8 mouse cellular contexts compared by ENCODE assay signal in the genomic region with DNA sequence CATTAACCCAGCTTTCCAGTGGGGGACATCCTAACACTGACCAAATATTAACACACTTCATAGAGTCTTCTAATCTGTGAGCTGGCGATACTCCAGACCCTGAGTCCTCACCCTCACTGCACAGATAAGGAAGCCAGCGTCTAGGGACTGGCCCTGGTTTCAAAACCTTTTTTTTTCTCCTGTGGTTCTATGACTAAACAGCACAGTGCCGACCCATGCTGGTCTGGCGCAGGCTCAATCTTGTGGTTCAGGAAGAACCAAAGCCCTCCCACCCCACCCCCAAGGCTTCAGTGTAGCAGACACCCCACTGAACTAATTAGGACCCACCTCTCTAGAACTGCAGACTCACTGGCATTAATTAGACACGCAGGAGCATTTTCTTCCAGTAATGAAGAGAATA.
A peak's percentile ranks its signal among the peaks of the same experiment; 100 is the strongest.
DNase-seq lines count a peak whose midpoint lies in the region; ATAC-seq and TF ChIP-seq lines count a peak whose summit lies in the region.

No protein-coding gene starts in this region.

- no peaks in the 10 kb centered on the region for H3K27me3 ChIP-seq in hindbrain, postnatal 0 days (ENCODE audit: insufficient read depth, low read length)
- no peaks in the 10 kb centered on the region for H3K27me3 ChIP-seq in hindbrain, embryonic 12.5 days

- no peak overlapping the region for H3K9ac ChIP-seq in hindbrain, postnatal 0 days (replicated peaks; ENCODE audit: low read length)
- H3K9ac ChIP-seq in hindbrain, embryonic 12.5 days, result no peak overlapping the region

- intact Hi-C loops in gastrocnemius, postnatal 36 days (cut with DNase I), result no loop called here
- intact Hi-C loops in left cerebral cortex, postnatal 10 days (cut with DNase I), result no loop called here

- peaks cover 6% of the 10 kb centered on the region for H3K4me1 ChIP-seq in hindbrain, postnatal 0 days (ENCODE audit: insufficient read depth, low read length)
- H3K4me1 ChIP-seq in hindbrain, embryonic 12.5 days, result peaks cover 19% of the 10 kb centered on the region

- no peak for TF ChIP-seq CTCF in hindbrain, postnatal 0 days (IDR thresholded peaks at IDR 0.05; ENCODE audit: low read depth)

- WGBS in hindbrain, postnatal 0 days, result 41% methylated on average over 5 of the region's 5 CpGs
- 69% methylated on average over 5 of the region's 5 CpGs for WGBS in hindbrain, embryonic 12.5 days

- H3K4me3 ChIP-seq in hindbrain, postnatal 0 days (ENCODE audit: low read length), result no peak overlapping the region
- H3K4me3 ChIP-seq in hindbrain, embryonic 12.5 days, result no peak overlapping the region

- DNase-seq in hindbrain, postnatal 0 days (ENCODE audit: low spot score), result no peak
- DNase-seq in CD4-positive helper T cell, adult 2 months (ENCODE audit: low read depth, low spot score), result peak; percentile 29
- DNase-seq in fibroblast of lung, adult 2 months (ENCODE audit: low read depth), result peak; percentile 54
- peak; percentile 18 for DNase-seq in lung, postnatal 25 days (ENCODE audit: low spot score)
- no peak for DNase-seq in gastrocnemius, postnatal 36 days
- no peak for DNase-seq in urinary bladder, postnatal 10 days (ENCODE audit: low spot score)
- no peak for DNase-seq in left cerebral cortex, postnatal 10 days (ENCODE audit: extremely low spot score in 1 of 2, low spot score in 2 of 2)

- no peak overlapping the region for H3K4me2 ChIP-seq in hindbrain, postnatal 0 days (ENCODE audit: low read depth, low read length)
- H3K4me2 ChIP-seq in hindbrain, embryonic 12.5 days (replicated peaks), result no peak overlapping the region

- H3K9me3 ChIP-seq in hindbrain, postnatal 0 days (ENCODE audit: low read length), result no peaks in the 10 kb centered on the region
- H3K9me3 ChIP-seq in hindbrain, embryonic 12.5 days (replicated peaks), result no peaks in the 10 kb centered on the region

- H3K27ac ChIP-seq in hindbrain, postnatal 0 days, result no peak overlapping the region
- no peak overlapping the region for H3K27ac ChIP-seq in hindbrain, embryonic 12.5 days

- ATAC-seq in hindbrain, postnatal 0 days, result 0 out of 2 replicates have a peak, but pooled peaks have one; percentile 22
- no peak; the same call in 1 of the 2 replicates for ATAC-seq in hindbrain, embryonic 12.5 days (ENCODE audit: low FRiP score)

- H3K36me3 ChIP-seq in hindbrain, postnatal 0 days (ENCODE audit: insufficient read depth, low read length), result no peaks in the 10 kb centered on the region
- H3K36me3 ChIP-seq in hindbrain, embryonic 12.5 days, result no peaks in the 10 kb centered on the region

Comparison
In these comparisons a context has a peak if more than half of its experiments do, and no peak if none do; other contexts are left out.
1. DNase-seq: peak in CD4-positive helper T cell, adult 2 months (single experiment), fibroblast of lung, adult 2 months (single experiment) and lung, postnatal 25 days (single experiment); none in hindbrain, postnatal 0 days (single experiment), gastrocnemius, postnatal 36 days (0 of 2), urinary bladder, postnatal 10 days (single experiment) and left cerebral cortex, postnatal 10 days (0 of 2).